Mouse (Mus musculus) midbrain, embryonic 16.5 days (tissue): ENCODE results near the gene Cacng7. TPM values are rescaled to one million over a fixed set of nuclear protein-coding genes. Genes with fewer than 3 reads are reported as not detected.

ENCODE experiments used
- ATAC-seq: fragments of 200-750 bp; cut with Nextera tagmentation; 2 replicates; pipeline ENCODE4 v1.8.0; 2017; ENCODE audit warnings: moderate TSS enrichment
- H3K27ac ChIP-seq: fragments of 300-500 bp; sonication (generic); 2 replicates; pipeline ENCODE4 v1.5.1; 2014; ENCODE audit warnings: mild to moderate bottlenecking, low read length, mixed read lengths
- H3K27me3 ChIP-seq: fragments of 300-500 bp; sonication (generic); 2 replicates; pipeline ENCODE4 v1.6.1; 2014; ENCODE audit warnings: low read depth, low read length, mixed read lengths; ENCODE audit not compliant: control insufficient read depth, insufficient read depth
- H3K36me3 ChIP-seq: fragments of 300-500 bp; sonication (generic); 2 replicates; pipeline ENCODE4 v1.6.1; 2014; ENCODE audit warnings: mild to moderate bottlenecking, low read length, moderate library complexity, mixed read lengths; ENCODE audit not compliant: control insufficient read depth, insufficient read depth
- H3K4me1 ChIP-seq: fragments of 300-500 bp; sonication (generic); 2 replicates; pipeline ENCODE4 v1.6.1; 2014; ENCODE audit warnings: mild to moderate bottlenecking, low read length, mixed read lengths; ENCODE audit not compliant: control insufficient read depth, insufficient read depth
- H3K4me2 ChIP-seq: fragments of 300-500 bp; sonication (generic); 2 replicates; pipeline ENCODE4 v1.6.1; 2014; ENCODE audit warnings: mild to moderate bottlenecking, low read length, mixed read lengths
- H3K4me3 ChIP-seq: fragments of 300-500 bp; sonication (generic); 2 replicates; pipeline ENCODE4 v1.5.1; 2014; ENCODE audit warnings: low read depth, mild to moderate bottlenecking, low read length, moderate library complexity, mixed read lengths
- H3K9ac ChIP-seq: fragments of 300-500 bp; sonication (generic); 2 replicates; pipeline ENCODE4 v1.6.1; 2014; ENCODE audit warnings: low read depth, low read length, mixed read lengths
- H3K9me3 ChIP-seq: fragments of 300-500 bp; sonication (generic); replicated peaks from 2 replicates; pipeline ENCODE4 v1.6.1; 2014; ENCODE audit warnings: mild to moderate bottlenecking, low read length, mixed read lengths; ENCODE audit not compliant: control insufficient read depth, poor library complexity, severe bottlenecking
- WGBS: fragments of 180-500 bp; shearing (Covaris S2); extraction: QIAGEN DNeasy Blood & Tissue Kit; methylation state at CpG from one replicate; pipeline ENCODE4 v1.1.7; 2014; 5-methylcytosine and 5-hydroxymethylcytosine counted together
- polyA plus RNA-seq: library from polyadenylated mRNA; unstranded; fragments of >200 nt; fragmentation: Nextera tagmentation; extraction: Ambion mirVana; gene quantifications from 2 replicates; pipeline ENCODE4 v1.2.1, GENCODE M21; 2015

Cacng7 gene
- 2.6 and 3.0 TPM in 2 replicates for polyA plus RNA-seq

DNA sequence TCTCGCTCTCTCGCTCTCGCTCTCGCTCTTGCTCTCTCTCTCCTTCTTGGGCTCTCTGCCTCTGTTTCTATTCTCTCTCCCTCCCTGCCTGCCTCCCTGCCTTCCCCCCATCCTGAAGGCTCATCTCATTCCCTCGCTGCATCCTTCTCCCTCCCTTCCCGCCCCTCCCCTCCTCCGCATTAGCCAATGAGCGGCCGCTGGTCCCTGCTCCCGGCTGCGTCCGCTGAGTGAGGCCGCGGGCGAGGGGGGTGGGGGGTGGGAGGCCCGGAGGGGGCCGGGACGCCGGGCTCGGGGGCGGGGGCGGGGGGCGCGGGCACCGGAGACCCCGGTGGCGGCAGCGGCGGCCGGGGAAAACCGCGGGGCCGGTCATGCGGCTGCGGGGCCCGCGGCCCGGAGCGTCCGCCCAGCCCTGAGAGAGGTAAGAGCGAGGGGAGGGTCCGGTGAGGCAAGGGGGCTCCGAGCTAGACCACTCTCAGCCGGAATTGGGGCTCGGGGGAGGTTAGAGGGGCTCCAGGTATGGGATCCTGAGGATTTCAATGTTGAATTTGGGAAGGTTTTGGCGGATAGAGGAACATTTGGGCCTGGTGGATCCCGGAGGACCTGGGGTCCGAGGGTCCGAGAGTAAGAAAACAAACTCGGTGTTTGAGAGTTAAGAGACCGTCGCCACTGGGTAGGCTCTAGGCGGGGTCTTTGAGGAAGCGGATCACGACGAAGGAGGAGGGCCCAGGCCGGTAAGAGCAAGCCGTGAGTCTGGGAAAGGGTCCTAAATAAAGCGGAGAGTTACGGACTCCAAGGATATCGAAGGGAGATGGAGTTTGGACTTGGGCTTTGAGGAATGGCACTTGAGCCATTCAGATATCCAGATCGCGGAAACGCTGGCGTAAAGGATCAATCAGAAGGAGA, at the start of gene Cacng7:
Cacng7 (plus strand) TSS at position 337 of the 903 bp plus-strand sequence.
- Histone ChIP-seq H3K9ac (peak within 1 kb of the TSS; percentile 86), H3K27ac (peak within 1 kb of the TSS; percentile 87), H3K4me3 (peak within 1 kb of the TSS; percentile 81), H3K4me1 (peaks cover 16% of the 10 kb centered on the region), H3K4me2 (peak within 1 kb of the TSS; percentile 85), H3K27me3 (no peaks in the 10 kb centered on the region), H3K9me3 (no peaks in the 10 kb centered on the region), H3K36me3 (no peaks in the 10 kb centered on the region)
- ATAC-seq, result peak; percentile 79
- WGBS, result under 1% methylated on average over 52 of the region's 65 CpGs

GRCm38 (mm10) chr7:3283081-3283875, 49.5 kb upstream of the Cacng7 start:
- Histone ChIP-seq H3K4me1 (no peaks in the 10 kb centered on the region), H3K9ac (no peak overlapping the region), H3K4me3 (no peak overlapping the region), H3K36me3 (no peaks in the 10 kb centered on the region), H3K4me2 (no peak overlapping the region), H3K27ac (no peak overlapping the region), H3K9me3 (no peaks in the 10 kb centered on the region), H3K27me3 (no peaks in the 10 kb centered on the region)
- ATAC-seq, result no peak
- WGBS, result 90% methylated on average over 11 of the region's 11 CpGs

DNA sequence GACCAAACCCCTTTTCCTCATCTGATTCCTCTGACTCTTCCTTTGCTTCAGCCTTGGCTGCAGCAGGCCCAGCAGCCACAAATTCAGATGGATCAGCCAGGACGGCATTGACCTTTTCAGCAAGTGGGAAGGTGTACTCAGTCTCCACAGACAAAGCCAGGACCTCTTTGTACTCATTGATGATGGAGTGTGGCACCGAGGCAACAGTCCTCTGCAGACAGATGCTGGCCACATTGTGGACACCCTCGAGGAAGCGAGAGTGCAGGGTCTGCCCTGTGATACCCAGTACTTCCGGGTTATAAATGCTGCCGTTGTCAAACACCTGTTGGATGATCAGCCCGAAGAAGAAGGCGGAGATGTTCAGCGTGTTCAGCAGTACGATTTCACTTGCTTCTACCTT, 48.2 kb upstream of the Cacng7 start:
- no peaks in the 10 kb centered on the region for H3K9me3 ChIP-seq
- no peak overlapping the region for H3K9ac ChIP-seq
- WGBS, result 84% methylated on average over 10 of the region's 10 CpGs
- no peaks in the 10 kb centered on the region for H3K36me3 ChIP-seq
- no peak overlapping the region for H3K27ac ChIP-seq
- 0 out of 2 replicates have a peak, but pooled peaks cover under 1% of the 10 kb centered on the region for H3K4me1 ChIP-seq
- no peak overlapping the region for H3K4me2 ChIP-seq
- no peak for ATAC-seq
- H3K4me3 ChIP-seq, result no peak overlapping the region
- H3K27me3 ChIP-seq, result no peaks in the 10 kb centered on the region

- 96% methylated on average over 5 of the region's 5 CpGs for WGBS
Measured at GRCm38 (mm10) chr7:3286036-3286435, 46.7 kb upstream of the Cacng7 start.

GRCm38 (mm10) chr7:3287186-3287585, 45.6 kb upstream of the Cacng7 start:
- no peaks in the 10 kb centered on the region for H3K27me3 ChIP-seq
- H3K4me3 ChIP-seq, result no peak overlapping the region
- H3K4me1 ChIP-seq, result peaks cover 20% of the 10 kb centered on the region
- H3K36me3 ChIP-seq, result no peaks in the 10 kb centered on the region
- H3K9ac ChIP-seq, result no peak overlapping the region
- 55% methylated on average over 7 of the region's 7 CpGs for WGBS
- no peak overlapping the region for H3K27ac ChIP-seq
- no peak overlapping the region for H3K4me2 ChIP-seq
- ATAC-seq, result no peak
- H3K9me3 ChIP-seq, result no peaks in the 10 kb centered on the region

More at GRCm38 (mm10) chr7:3286036-3286435, 46.7 kb upstream of the Cacng7 start:
- Histone ChIP-seq H3K27me3 (no peaks in the 10 kb centered on the region), H3K36me3 (no peaks in the 10 kb centered on the region), H3K4me1 (peaks cover 9% of the 10 kb centered on the region; the same call in 1 of the 2 replicates), H3K4me3 (no peak overlapping the region), H3K27ac (no peak overlapping the region), H3K9me3 (no peaks in the 10 kb centered on the region), H3K4me2 (no peak overlapping the region), H3K9ac (no peak overlapping the region)
- no peak for ATAC-seq

DNA sequence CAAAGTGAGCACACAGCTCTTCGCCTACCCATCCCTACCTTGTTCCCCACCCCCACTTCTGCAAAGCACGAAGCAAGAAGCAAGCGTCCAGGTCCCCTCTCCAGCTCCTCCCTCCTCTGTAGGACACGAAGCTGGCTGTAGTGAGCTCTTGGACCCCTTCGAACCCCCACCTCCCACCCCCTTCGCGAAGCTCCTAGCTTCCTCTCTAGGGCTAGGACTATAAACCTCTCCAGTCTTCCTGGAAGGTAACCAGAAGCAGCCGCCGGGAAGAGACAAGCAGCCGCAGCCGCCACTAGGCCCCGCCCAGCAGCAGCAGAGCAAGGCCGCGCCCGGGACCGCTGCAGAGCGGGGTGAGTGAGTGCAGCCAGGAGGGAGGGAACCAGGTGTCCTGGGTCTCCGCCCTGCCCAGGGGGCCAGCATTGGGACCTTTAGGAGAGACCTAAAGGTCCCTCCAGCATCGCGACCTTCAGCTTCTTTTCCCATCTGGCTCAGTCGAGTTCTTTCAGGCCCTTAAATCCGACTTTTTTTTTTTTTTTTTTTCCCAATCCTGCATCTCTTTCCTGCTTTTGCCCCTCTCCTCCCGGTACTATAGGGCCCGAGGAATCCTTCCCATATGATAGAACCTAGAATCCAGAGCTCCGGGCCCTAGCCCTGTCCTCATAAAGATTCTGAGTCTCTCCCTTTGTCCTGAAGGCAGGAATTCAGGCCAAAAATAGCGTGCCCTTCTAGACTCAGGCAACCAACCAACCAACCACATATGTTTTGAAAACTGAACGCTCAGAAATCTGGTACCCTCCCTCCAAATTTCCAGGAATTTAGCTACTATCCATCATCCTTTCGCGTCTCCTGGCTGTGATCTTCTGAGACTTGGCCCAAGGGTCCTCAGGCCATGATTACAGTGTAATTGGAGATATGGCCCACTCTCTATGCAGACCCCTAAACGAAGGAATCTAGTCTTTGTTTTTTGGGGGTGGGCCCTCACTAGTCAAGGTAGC, 43.5 kb upstream of the Cacng7 start, which contains the start of the genes Myadm and Prkcg:
Myadm (plus strand) TSS at position 105 of the 995 bp plus-strand sequence.
Prkcg (plus strand) TSS at position 204 of the 995 bp plus-strand sequence.
- Histone ChIP-seq H3K27me3 (no peaks in the 10 kb centered on the region), H3K9ac (peak within 1 kb of the TSS; percentile 73), H3K36me3 (peaks cover 4% of the 10 kb centered on the region; the same call in 1 of the 2 replicates), H3K27ac (peak within 1 kb of the TSS; percentile 83), H3K4me2 (peak within 1 kb of the TSS; percentile 84), H3K4me1 (peaks cover 25% of the 10 kb centered on the region), H3K4me3 (peak within 1 kb of the TSS; percentile 50), H3K9me3 (no peaks in the 10 kb centered on the region)
- peak; percentile 43 for ATAC-seq
- 2% methylated on average over 30 of the region's 30 CpGs for WGBS

DNA sequence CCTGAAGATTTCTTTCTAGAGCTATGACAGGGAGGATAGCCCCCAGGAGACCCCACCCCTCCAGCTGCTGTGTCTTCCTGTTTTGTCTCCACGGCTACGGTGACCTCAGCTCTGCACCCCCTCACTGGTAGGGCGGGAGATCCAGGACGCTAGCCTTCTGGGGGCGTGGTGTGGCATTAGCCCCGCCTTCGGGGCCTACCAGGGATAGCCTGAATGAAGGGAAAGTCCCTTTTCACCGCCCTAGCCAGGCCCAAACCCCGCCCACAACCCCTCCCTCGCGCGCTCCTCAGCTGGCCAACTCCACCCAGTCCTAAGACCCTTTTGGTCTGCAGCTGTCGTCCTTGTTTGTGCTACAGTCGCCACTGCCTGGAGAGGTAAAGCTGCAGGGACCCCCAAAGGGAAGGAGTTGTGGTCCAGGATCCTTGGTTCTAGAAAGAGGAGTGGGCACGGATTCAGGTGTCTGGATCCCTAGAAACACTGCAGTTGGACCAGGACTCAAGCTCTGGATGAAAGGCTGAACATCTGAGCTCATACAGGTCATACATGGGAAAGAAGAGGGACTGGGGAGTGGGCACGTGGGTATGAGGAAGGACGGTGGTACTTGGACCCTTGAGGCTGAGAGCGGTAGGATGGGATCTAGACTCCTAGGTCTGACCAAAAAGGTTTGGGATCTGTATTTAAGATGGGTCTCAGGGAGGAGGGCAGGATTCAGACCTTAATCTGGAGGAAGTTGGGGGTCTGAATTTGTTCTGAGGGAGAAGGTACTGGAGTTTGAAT, 42.3 kb upstream of the Cacng7 start:
- Histone ChIP-seq H3K9ac (peak overlapping the region; percentile 73), H3K4me2 (peak overlapping the region; percentile 84), H3K4me1 (peaks cover 25% of the 10 kb centered on the region), H3K27ac (peak overlapping the region; percentile 83), H3K4me3 (peak overlapping the region; percentile 50), H3K9me3 (no peaks in the 10 kb centered on the region), H3K36me3 (peaks cover 5% of the 10 kb centered on the region; the same call in 1 of the 2 replicates), H3K27me3 (no peaks in the 10 kb centered on the region)
- peak; percentile 91 for ATAC-seq
- WGBS, result 1% methylated on average over 18 of the region's 18 CpGs
